Mouse (Mus musculus) spleen, postnatal 0 days (tissue): Measurements from ENCODE around the gene Mrpl2. TPM values are rescaled to one million over a fixed set of nuclear protein-coding genes. Genes with fewer than 3 reads are reported as not detected.

ENCODE experiments used
- polyA plus RNA-seq: library from polyadenylated mRNA; unstranded; fragments of >200 nt; fragmentation: Nextera tagmentation; extraction: Ambion mirVana; gene quantifications from 2 replicates; pipeline ENCODE4 v1.2.1, GENCODE M21; 2015

Gene Mrpl2
- polyA plus RNA-seq, result 96.7 and 107 TPM in 2 replicates

DNA sequence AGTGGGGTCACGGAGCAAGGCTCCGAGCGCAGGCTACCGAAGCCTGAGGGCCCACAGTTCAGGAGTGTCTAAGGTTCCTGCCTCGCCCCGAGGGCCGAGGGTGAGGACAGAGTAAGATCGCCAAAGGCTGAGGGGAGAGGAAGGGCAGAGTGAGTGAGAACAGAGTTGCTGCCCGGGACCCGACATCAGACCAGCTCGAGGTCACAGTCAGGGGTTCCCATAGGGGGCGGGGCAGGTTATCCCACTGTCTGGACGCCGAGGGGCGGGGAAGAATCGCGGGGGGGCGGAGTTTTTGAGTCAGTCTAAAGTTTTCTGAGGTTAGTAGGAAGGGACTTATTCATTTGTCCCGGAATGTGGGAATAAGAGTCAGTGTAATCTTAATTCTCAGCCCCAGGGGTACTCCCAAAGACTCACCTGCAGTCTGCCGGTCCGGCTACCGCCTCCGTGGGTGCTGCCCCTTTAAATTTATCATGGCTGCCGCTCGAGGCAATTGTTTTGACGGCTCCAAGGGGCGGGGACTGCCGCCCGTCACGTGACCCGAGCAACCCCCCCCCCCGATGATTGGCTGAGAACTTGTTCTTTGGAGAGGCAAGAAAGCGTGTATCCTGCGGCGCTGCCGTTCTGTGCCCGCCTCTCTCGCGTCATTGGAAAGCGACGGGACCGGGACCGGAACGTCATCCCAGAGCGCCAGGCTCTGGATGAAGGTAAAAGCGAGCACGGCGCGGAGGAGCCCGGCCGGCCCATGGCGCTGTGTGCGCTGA is at the start of gene Mrpl2, which contains the start of gene Klc4:
Gene Mrpl2 (plus strand): TSS at position 669 of the 761 bp plus-strand sequence.
Gene Klc4 (minus strand): TSS at position 462 of the 761 bp plus-strand sequence.

DNA sequence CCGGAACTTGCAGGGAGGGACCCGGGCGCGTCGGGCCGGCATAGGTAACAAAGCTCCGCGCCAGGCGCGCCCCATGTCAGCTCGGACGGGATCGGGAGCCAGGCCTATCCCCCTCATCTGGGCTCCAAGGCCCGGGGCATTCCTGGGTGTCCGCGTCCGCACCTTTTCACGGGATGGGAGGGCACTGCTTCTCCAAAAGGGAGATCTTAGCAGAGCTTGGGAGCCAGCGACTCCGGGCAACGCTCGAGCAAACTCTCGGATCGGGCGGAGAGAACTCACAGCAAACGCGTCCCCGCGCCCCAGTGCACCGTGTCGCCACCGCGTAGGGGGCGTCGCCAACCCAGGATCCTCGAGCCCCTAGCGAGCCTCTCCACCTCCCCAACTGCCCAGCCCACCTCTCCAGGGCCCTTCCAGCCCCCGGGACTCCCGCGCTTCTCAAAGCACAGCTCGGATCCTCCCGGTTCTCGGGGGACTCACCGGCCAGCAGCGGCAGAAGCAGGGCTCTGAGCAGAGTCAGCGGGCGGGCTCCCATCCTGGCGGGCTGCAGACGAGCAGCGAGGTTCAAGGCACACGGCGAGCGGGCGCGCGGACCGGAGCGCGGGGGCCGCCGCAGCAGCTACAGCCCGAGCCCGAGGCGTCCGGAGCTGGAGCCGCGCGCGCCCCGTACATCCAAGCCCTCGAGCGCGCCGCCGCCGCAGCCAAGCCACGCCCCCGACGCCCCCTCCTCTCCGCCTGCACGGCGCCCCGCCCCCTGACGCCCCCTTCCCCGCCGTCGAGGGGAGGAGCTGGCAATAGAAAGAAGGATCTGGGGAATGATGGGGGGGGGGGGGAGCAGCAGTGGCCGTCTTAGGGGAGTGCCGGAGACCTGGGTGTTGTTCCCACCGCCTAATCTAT is 17.0 kb upstream of the Mrpl2 start, which contains the start of gene Ptk7:
Gene Ptk7 (minus strand): TSS at position 714 of the 894 bp plus-strand sequence.

GRCm38 (mm10) chr17:46650232-46651031 is 4.4 kb downstream of the Mrpl2 start, which contains the start of gene Cul7:
Gene Cul7, plus strand, starts transcription at chr17:46650337.

DNA sequence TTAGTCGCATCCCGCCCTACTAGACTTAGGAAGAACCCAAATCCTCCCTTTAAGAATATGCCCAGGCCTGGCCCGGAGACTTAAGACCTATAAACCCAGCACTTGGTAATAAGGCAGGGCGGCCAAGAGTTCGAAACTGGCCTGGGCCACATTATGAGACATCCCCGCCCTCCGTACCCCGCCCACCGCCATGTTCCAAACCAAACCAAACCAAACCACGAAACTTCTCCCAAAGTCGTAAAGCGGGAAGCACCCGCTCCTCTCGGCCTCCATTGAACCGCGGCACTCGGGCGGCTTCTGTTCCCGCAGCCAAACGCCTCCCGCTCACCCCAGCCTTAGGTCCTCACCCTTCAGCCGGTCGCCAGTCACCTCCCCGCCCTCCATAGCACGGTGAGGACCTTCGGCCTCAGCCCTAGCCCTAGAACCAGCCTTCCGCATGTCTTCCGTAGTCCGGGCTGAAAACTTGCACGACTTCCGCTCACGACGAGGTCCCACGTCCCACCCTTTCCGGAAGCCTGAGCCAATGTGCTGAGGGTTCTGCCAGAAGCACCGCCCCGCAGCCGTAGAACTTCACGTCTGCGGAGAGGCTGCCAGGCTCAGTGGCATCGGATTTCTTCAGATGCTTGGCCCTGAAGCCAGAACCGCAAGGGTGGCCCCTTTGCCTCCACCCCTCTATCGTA is 28.0 kb downstream of the Mrpl2 start, which contains the start of gene Rrp36:
Gene Rrp36 (minus strand): TSS at position 503 of the 680 bp plus-strand sequence.

DNA sequence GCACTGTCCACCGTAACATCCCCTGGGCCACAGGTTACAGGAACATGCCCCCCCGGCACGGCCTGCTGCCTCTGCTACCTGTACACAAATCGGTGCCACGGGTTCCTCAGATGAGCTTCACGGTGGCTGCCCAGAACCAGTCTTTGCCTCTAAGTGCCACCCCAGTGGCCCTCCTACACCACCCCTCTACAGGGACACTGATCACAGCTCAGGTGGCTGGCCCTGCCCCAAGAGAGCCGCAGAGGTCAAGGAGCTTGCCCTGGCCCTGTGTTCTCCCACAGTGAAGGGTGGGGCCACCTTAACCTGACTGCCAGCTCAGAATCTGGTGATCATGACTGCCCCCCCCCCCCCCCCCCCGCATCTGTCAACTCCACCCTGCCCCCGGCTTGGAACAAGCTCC is 32.4 kb downstream of the Mrpl2 start, which contains the start of gene Mea1:
Gene Mea1 (plus strand): TSS at position 378 of the 400 bp plus-strand sequence.

DNA sequence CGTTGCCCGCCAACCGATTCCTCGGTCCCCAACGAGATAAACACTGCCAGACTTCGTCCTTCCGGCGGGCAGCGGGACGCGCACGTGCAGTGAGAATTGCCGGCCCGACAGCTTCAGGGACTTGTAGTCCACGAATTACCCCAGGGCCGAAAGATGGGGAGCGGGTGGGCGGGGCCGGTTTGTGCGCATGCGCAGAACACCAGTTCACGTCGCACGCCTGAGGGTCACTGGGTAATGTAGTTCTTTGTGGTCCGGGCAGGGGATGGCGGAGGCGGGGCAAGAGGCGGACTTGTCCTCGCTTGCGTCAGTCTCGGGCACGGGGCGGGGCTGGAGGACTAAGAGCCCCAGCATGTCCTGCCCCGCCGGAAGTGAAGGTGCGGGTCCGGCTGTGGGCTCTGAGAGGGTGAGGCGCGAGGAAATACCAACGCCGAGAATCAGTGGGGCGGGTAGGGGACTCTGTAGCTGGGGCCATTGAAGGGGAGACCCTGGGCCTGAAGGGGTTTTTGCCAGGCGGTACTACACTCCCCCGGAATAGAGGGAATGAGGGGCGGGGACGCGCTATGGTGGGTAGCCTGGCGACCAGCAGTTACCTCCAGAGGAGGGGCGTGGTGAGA is 34.8 kb downstream of the Mrpl2 start, which contains the start of gene Klhdc3:
Gene Klhdc3 (minus strand): TSS at position 155 of the 614 bp plus-strand sequence.

Other genes starting within 250 kb of the Mrpl2 start
- 0.33 TPM in 1 of 2 replicates, not detected in the other for gene Crip3, start 217.3 kb upstream of the Mrpl2 start, polyA plus RNA-seq
- not detected in 2 replicates for gene Slc22a7, start 207.8 kb upstream of the Mrpl2 start, polyA plus RNA-seq
- gene Ttbk1, start 158.6 kb upstream of the Mrpl2 start, polyA plus RNA-seq, result not detected in 2 replicates
- gene Dnph1, start 149.5 kb upstream of the Mrpl2 start, polyA plus RNA-seq, result 27.4 and 31.3 TPM in 2 replicates
- gene Cul9, start 99.8 kb upstream of the Mrpl2 start, polyA plus RNA-seq, result 1.4 and 1.5 TPM in 2 replicates
- gene Srf, start 90.1 kb upstream of the Mrpl2 start, polyA plus RNA-seq, result 5.2 and 5.5 TPM in 2 replicates
- gene Ptk7, start 16.7 kb upstream of the Mrpl2 start, polyA plus RNA-seq, result 20.2 and 28.0 TPM in 2 replicates
- gene Klc4, start 207 bp upstream of the Mrpl2 start, polyA plus RNA-seq, result 8.1 and 12.2 TPM in 2 replicates
- gene Cul7, start 4.1 kb downstream of the Mrpl2 start, polyA plus RNA-seq, result 11.8 and 15.2 TPM in 2 replicates
- gene Rrp36, start 28.1 kb downstream of the Mrpl2 start, polyA plus RNA-seq, result 31.8 and 34.5 TPM in 2 replicates
- gene Mea1, start 32.6 kb downstream of the Mrpl2 start, polyA plus RNA-seq, result 58.9 and 66.0 TPM in 2 replicates
- gene Klhdc3, start 34.7 kb downstream of the Mrpl2 start, polyA plus RNA-seq, result 74.7 and 78.1 TPM in 2 replicates
- gene Ppp2r5d, start 58.9 kb downstream of the Mrpl2 start, polyA plus RNA-seq, result 18.3 and 24.4 TPM in 2 replicates
- gene Pex6, start 65.2 kb downstream of the Mrpl2 start, polyA plus RNA-seq, result 9.2 and 11.7 TPM in 2 replicates
- 0.81 and 1.1 TPM in 2 replicates for gene Gnmt, start 82.9 kb downstream of the Mrpl2 start, polyA plus RNA-seq
- 29.3 and 37.1 TPM in 2 replicates for gene Cnpy3, start 106.0 kb downstream of the Mrpl2 start, polyA plus RNA-seq
- 0.10 and 0.30 TPM in 2 replicates for gene Ptcra, start 117.5 kb downstream of the Mrpl2 start, polyA plus RNA-seq
- gene 2310039H08Rik, start 126.4 kb downstream of the Mrpl2 start, polyA plus RNA-seq, result 63.8 and 67.7 TPM in 2 replicates
- 83.3 and 83.9 TPM in 2 replicates for gene Rpl7l1, start 136.4 kb downstream of the Mrpl2 start, polyA plus RNA-seq
- gene Bicral, start 212.3 kb downstream of the Mrpl2 start, polyA plus RNA-seq, result 3.3 and 3.9 TPM in 2 replicates
- 30.4 and 33.0 TPM in 2 replicates for gene Tbcc, start 244.5 kb downstream of the Mrpl2 start, polyA plus RNA-seq